Mouse (Mus musculus): ENCODE results near the gene Smad1. TPM values are rescaled to one million over a fixed set of nuclear protein-coding genes. Genes with fewer than 3 reads are reported as not detected.
A peak's percentile ranks its signal among the peaks of the same experiment; 100 is the strongest.

The Smad1 gene
- polyA plus RNA-seq, 1 experiment from 2014 or later, result 38.3 TPM

- Histone ChIP-seq H3K9ac (replicated peaks; ENCODE audit: low read length) (no peak overlapping the region), H3K4me1 (ENCODE audit: insufficient read depth, low read length) (no peaks in the 10 kb centered on the region), H3K4me2 (replicated peaks; ENCODE audit: low read depth, low read length) (no peak overlapping the region), H3K4me3 (ENCODE audit: low read length) (no peak overlapping the region), H3K27ac (ENCODE audit: low read length) (no peak overlapping the region), H3K27me3 (ENCODE audit: insufficient read depth, low read length) (no peaks in the 10 kb centered on the region), H3K9me3 (ENCODE audit: low read length) (no peaks in the 10 kb centered on the region), H3K36me3 (ENCODE audit: insufficient read depth, low read length) (no peaks in the 10 kb centered on the region)
- 53% methylated on average over 6 of the region's 6 CpGs for whole genome bisulfite sequencing
- ATAC-seq (ENCODE audit: low FRiP score, low TSS enrichment), result 0 out of 2 replicates have a peak, but pooled peaks have one; percentile 54
Observed at GRCm38 (mm10) chr8:79325510-79325909, 73.8 kb downstream of the Smad1 start.

- 86% methylated on average over 5 of the region's 5 CpGs for WGBS
Observed at GRCm38 (mm10) chr8:79324928-79325327, 74.4 kb downstream of the Smad1 start.

GRCm38 (mm10) chr8:79324036-79324435 is 75.3 kb downstream of the Smad1 start:
- Histone ChIP-seq H3K27me3 (ENCODE audit: insufficient read depth, low read length) (no peaks in the 10 kb centered on the region), H3K9ac (replicated peaks; ENCODE audit: low read length) (no peak overlapping the region), H3K4me2 (replicated peaks; ENCODE audit: low read depth, low read length) (no peak overlapping the region), H3K4me1 (ENCODE audit: insufficient read depth, low read length) (no peaks in the 10 kb centered on the region), H3K27ac (ENCODE audit: low read length) (no peak overlapping the region), H3K4me3 (ENCODE audit: low read length) (no peak overlapping the region), H3K36me3 (ENCODE audit: insufficient read depth, low read length) (no peaks in the 10 kb centered on the region), H3K9me3 (ENCODE audit: low read length) (no peaks in the 10 kb centered on the region)
- ATAC-seq (ENCODE audit: low FRiP score, low TSS enrichment), result no peak
- 56% methylated on average over 3 of the region's 3 CpGs for WGBS

More at GRCm38 (mm10) chr8:79324928-79325327, 74.4 kb downstream of the Smad1 start:
- no peaks in the 10 kb centered on the region for H3K27me3 ChIP-seq (ENCODE audit: insufficient read depth, low read length)
- H3K27ac ChIP-seq (ENCODE audit: low read length), result 0 out of 2 replicates have a peak overlapping the region, but pooled peaks have one; percentile 7
- no peaks in the 10 kb centered on the region for H3K9me3 ChIP-seq (ENCODE audit: low read length)
- H3K4me2 ChIP-seq (replicated peaks; ENCODE audit: low read depth, low read length), result no peak overlapping the region
- H3K4me1 ChIP-seq (ENCODE audit: insufficient read depth, low read length), result no peaks in the 10 kb centered on the region
- no peaks in the 10 kb centered on the region for H3K36me3 ChIP-seq (ENCODE audit: insufficient read depth, low read length)
- no peak overlapping the region for H3K4me3 ChIP-seq (ENCODE audit: low read length)
- ATAC-seq (ENCODE audit: low FRiP score, low TSS enrichment), result no peak
- no peak overlapping the region for H3K9ac ChIP-seq (replicated peaks; ENCODE audit: low read length)

GRCm38 (mm10) chr8:79323121-79323520 is 76.2 kb downstream of the Smad1 start:
- Histone ChIP-seq H3K36me3 (ENCODE audit: insufficient read depth, low read length) (no peaks in the 10 kb centered on the region), H3K9me3 (ENCODE audit: low read length) (no peaks in the 10 kb centered on the region), H3K27me3 (ENCODE audit: insufficient read depth, low read length) (no peaks in the 10 kb centered on the region), H3K4me1 (ENCODE audit: insufficient read depth, low read length) (no peaks in the 10 kb centered on the region), H3K4me2 (replicated peaks; ENCODE audit: low read depth, low read length) (no peak overlapping the region), H3K4me3 (ENCODE audit: low read length) (no peak overlapping the region), H3K9ac (replicated peaks; ENCODE audit: low read length) (no peak overlapping the region), H3K27ac (ENCODE audit: low read length) (peak overlapping the region; percentile 0; the same call in 1 of the 2 replicates)
- WGBS, result 62% methylated on average over 7 of the region's 7 CpGs
- ATAC-seq (ENCODE audit: low FRiP score, low TSS enrichment), result peak; percentile 39; the same call in 1 of the 2 replicates

- H3K27ac ChIP-seq (ENCODE audit: low read length), result no peak overlapping the region
- ATAC-seq (ENCODE audit: low FRiP score, low TSS enrichment), result no peak
- no peaks in the 10 kb centered on the region for H3K36me3 ChIP-seq (ENCODE audit: insufficient read depth, low read length)
- no peak overlapping the region for H3K4me3 ChIP-seq (ENCODE audit: low read length)
- H3K4me1 ChIP-seq (ENCODE audit: insufficient read depth, low read length), result no peaks in the 10 kb centered on the region
- no peak overlapping the region for H3K9ac ChIP-seq (replicated peaks; ENCODE audit: low read length)
- H3K9me3 ChIP-seq (ENCODE audit: low read length), result no peaks in the 10 kb centered on the region
- H3K27me3 ChIP-seq (ENCODE audit: insufficient read depth, low read length), result no peaks in the 10 kb centered on the region
- 71% methylated on average over 2 of the region's 2 CpGs for WGBS
- no peak overlapping the region for H3K4me2 ChIP-seq (replicated peaks; ENCODE audit: low read depth, low read length)
Observed at GRCm38 (mm10) chr8:79310801-79311200, 88.5 kb downstream of the Smad1 start.

- WGBS, result 70% methylated on average over 5 of the region's 5 CpGs
- H3K4me3 ChIP-seq (ENCODE audit: low read length), result no peak overlapping the region
Observed at GRCm38 (mm10) chr8:79305941-79306340, 93.4 kb downstream of the Smad1 start.

GRCm38 (mm10) chr8:79301548-79301947 is 97.8 kb downstream of the Smad1 start:
- peak; percentile 42; the same call in 1 of the 2 replicates for ATAC-seq (ENCODE audit: low FRiP score, low TSS enrichment)
- Histone ChIP-seq H3K4me1 (ENCODE audit: insufficient read depth, low read length) (no peaks in the 10 kb centered on the region), H3K4me3 (ENCODE audit: low read length) (no peak overlapping the region), H3K27ac (ENCODE audit: low read length) (no peak overlapping the region), H3K9me3 (ENCODE audit: low read length) (no peaks in the 10 kb centered on the region), H3K4me2 (replicated peaks; ENCODE audit: low read depth, low read length) (no peak overlapping the region), H3K36me3 (ENCODE audit: insufficient read depth, low read length) (no peaks in the 10 kb centered on the region), H3K9ac (replicated peaks; ENCODE audit: low read length) (no peak overlapping the region), H3K27me3 (ENCODE audit: insufficient read depth, low read length) (no peaks in the 10 kb centered on the region)
- 48% methylated on average over 3 of the region's 3 CpGs for WGBS

More at GRCm38 (mm10) chr8:79305941-79306340, 93.4 kb downstream of the Smad1 start:
- H3K4me1 ChIP-seq (ENCODE audit: insufficient read depth, low read length), result no peaks in the 10 kb centered on the region
- H3K4me2 ChIP-seq (replicated peaks; ENCODE audit: low read depth, low read length), result no peak overlapping the region
- H3K36me3 ChIP-seq (ENCODE audit: insufficient read depth, low read length), result no peaks in the 10 kb centered on the region
- ATAC-seq (ENCODE audit: low FRiP score, low TSS enrichment), result no peak
- no peaks in the 10 kb centered on the region for H3K9me3 ChIP-seq (ENCODE audit: low read length)
- no peaks in the 10 kb centered on the region for H3K27me3 ChIP-seq (ENCODE audit: insufficient read depth, low read length)
- H3K27ac ChIP-seq (ENCODE audit: low read length), result no peak overlapping the region
- no peak overlapping the region for H3K9ac ChIP-seq (replicated peaks; ENCODE audit: low read length)

- Histone ChIP-seq H3K4me3 (ENCODE audit: low read length) (no peak overlapping the region), H3K9me3 (ENCODE audit: low read length) (no peaks in the 10 kb centered on the region), H3K27me3 (ENCODE audit: insufficient read depth, low read length) (no peaks in the 10 kb centered on the region), H3K4me2 (replicated peaks; ENCODE audit: low read depth, low read length) (no peak overlapping the region), H3K9ac (replicated peaks; ENCODE audit: low read length) (no peak overlapping the region), H3K36me3 (ENCODE audit: insufficient read depth, low read length) (no peaks in the 10 kb centered on the region), H3K27ac (ENCODE audit: low read length) (no peak overlapping the region), H3K4me1 (ENCODE audit: insufficient read depth, low read length) (0 out of 2 replicates have a peak, but pooled peaks cover 5% of the 10 kb centered on the region)
- ATAC-seq (ENCODE audit: low FRiP score, low TSS enrichment), result no peak
- 65% methylated on average over 5 of the region's 5 CpGs for WGBS
Observed at GRCm38 (mm10) chr8:79299704-79300103, 99.6 kb downstream of the Smad1 start.

- no peak overlapping the region for H3K27ac ChIP-seq (ENCODE audit: low read length)
- H3K4me3 ChIP-seq (ENCODE audit: low read length), result no peak overlapping the region
- H3K9ac ChIP-seq (replicated peaks; ENCODE audit: low read length), result no peak overlapping the region
- ATAC-seq (ENCODE audit: low FRiP score, low TSS enrichment), result no peak
- H3K27me3 ChIP-seq (ENCODE audit: insufficient read depth, low read length), result no peaks in the 10 kb centered on the region
- no peak overlapping the region for H3K4me2 ChIP-seq (replicated peaks; ENCODE audit: low read depth, low read length)
- peaks cover 17% of the 10 kb centered on the region for H3K4me1 ChIP-seq (ENCODE audit: insufficient read depth, low read length)
- H3K36me3 ChIP-seq (ENCODE audit: insufficient read depth, low read length), result no peaks in the 10 kb centered on the region
- H3K9me3 ChIP-seq (ENCODE audit: low read length), result no peaks in the 10 kb centered on the region
- WGBS, result 41% methylated on average over 3 of the region's 3 CpGs
Observed at GRCm38 (mm10) chr8:79297763-79298162, 101.6 kb downstream of the Smad1 start.

GRCm38 (mm10) chr8:79295276-79296105 is 103.8 kb downstream of the Smad1 start:
- Histone ChIP-seq H3K27me3 (ENCODE audit: insufficient read depth, low read length) (no peaks in the 10 kb centered on the region), H3K4me1 (ENCODE audit: insufficient read depth, low read length) (peaks cover 18% of the 10 kb centered on the region), H3K4me3 (ENCODE audit: low read length) (peak overlapping the region; percentile 59), H3K9me3 (ENCODE audit: low read length) (no peaks in the 10 kb centered on the region), H3K27ac (ENCODE audit: low read length) (peak overlapping the region; percentile 96), H3K4me2 (replicated peaks; ENCODE audit: low read depth, low read length) (peak overlapping the region; percentile 75), H3K36me3 (ENCODE audit: insufficient read depth, low read length) (no peaks in the 10 kb centered on the region), H3K9ac (replicated peaks; ENCODE audit: low read length) (peak overlapping the region; percentile 80)
- no peak for ATAC-seq (ENCODE audit: low FRiP score, low TSS enrichment)
- 11% methylated on average over 18 of the region's 18 CpGs for WGBS

Measured in kidney, embryonic 16.5 days (tissue).